Mouse (Mus musculus) hindbrain, embryonic 15.5 days (tissue): ENCODE measurements around the gene Kcnq2. TPM values are rescaled to one million over a fixed set of nuclear protein-coding genes. Genes with fewer than 3 reads are reported as not detected.

Experiments
- ATAC-seq: fragments of 200-750 bp; cut with Nextera tagmentation; 2 replicates; pipeline ENCODE4 v1.8.0; 2017; ENCODE audit warnings: low read depth, moderate number of reproducible peaks, moderate TSS enrichment; ENCODE audit not compliant: low FRiP score
- H3K27ac ChIP-seq: fragments of 300-500 bp; sonication (generic); replicated peaks from 2 replicates; pipeline ENCODE4 v1.5.1; 2015; ENCODE audit warnings: mild to moderate bottlenecking, inconsistent platforms
- H3K27me3 ChIP-seq: fragments of 300-500 bp; sonication (generic); 2 replicates; pipeline ENCODE4 v1.6.1; 2015; ENCODE audit warnings: control low read depth, inconsistent platforms
- H3K36me3 ChIP-seq: fragments of 300-500 bp; sonication (generic); 2 replicates; pipeline ENCODE4 v1.6.1; 2015; ENCODE audit warnings: control low read depth, inconsistent platforms
- H3K4me1 ChIP-seq: fragments of 300-500 bp; sonication (generic); replicated peaks from 2 replicates; pipeline ENCODE4 v1.6.1; 2015; ENCODE audit warnings: control low read depth, inconsistent platforms
- H3K4me2 ChIP-seq: fragments of 300-500 bp; sonication (generic); 2 replicates; pipeline ENCODE4 v1.6.1; 2015; ENCODE audit warnings: moderate library complexity, mild to moderate bottlenecking, inconsistent platforms
- H3K4me3 ChIP-seq: fragments of 300-500 bp; sonication (generic); 2 replicates; pipeline ENCODE4 v1.5.1; 2015; ENCODE audit warnings: mild to moderate bottlenecking, inconsistent platforms
- H3K9ac ChIP-seq: fragments of 300-500 bp; sonication (generic); 2 replicates; pipeline ENCODE4 v1.6.1; 2015; ENCODE audit warnings: inconsistent platforms
- H3K9me3 ChIP-seq: fragments of 300-500 bp; sonication (generic); 2 replicates; pipeline ENCODE4 v1.6.1; 2016; ENCODE audit warnings: control low read depth, inconsistent platforms
- WGBS: fragments of 180-500 bp; shearing (Covaris S2); methylation state at CpG from one replicate; pipeline ENCODE4 v1.1.7; 2015; 5-methylcytosine and 5-hydroxymethylcytosine counted together
- polyA plus RNA-seq: library from polyadenylated mRNA; unstranded; fragments of >200 nt; fragmentation: Nextera tagmentation; extraction: Ambion mirVana; gene quantifications from 2 replicates; pipeline ENCODE4 v1.2.1, GENCODE M21; 2015

Kcnq2 gene
- polyA plus RNA-seq, 1 experiment from 2014 or later = 50.4 TPM

- no peaks in the 10 kb centered on the region; the same call in 1 of the 2 replicates for H3K27me3 ChIP-seq
- H3K36me3 ChIP-seq = peaks cover 27% of the 10 kb centered on the region
- H3K4me3 ChIP-seq = peak overlapping the region; percentile 31; the same call in 1 of the 2 replicates
- no peak for ATAC-seq
- peak overlapping the region; percentile 52 for H3K4me2 ChIP-seq
- no peaks in the 10 kb centered on the region for H3K9me3 ChIP-seq
- WGBS = 59% methylated on average over 4 of the region's 4 CpGs
- H3K9ac ChIP-seq = no peak overlapping the region
- H3K4me1 ChIP-seq = peaks cover 12% of the 10 kb centered on the region; the same call in 1 of the 2 replicates
- H3K27ac ChIP-seq = no peak overlapping the region
Measured at GRCm38 (mm10) chr2:181146976-181147545, 12.0 kb upstream of the Kcnq2 start.

GRCm38 (mm10) chr2:181144675-181145074 lies 9.6 kb upstream of the Kcnq2 start:
- Histone ChIP-seq H3K4me3 (no peak overlapping the region), H3K4me2 (no peak overlapping the region), H3K9ac (no peak overlapping the region), H3K9me3 (no peaks in the 10 kb centered on the region), H3K36me3 (peaks cover 16% of the 10 kb centered on the region), H3K27ac (no peak overlapping the region), H3K4me1 (peaks cover 12% of the 10 kb centered on the region; the same call in 1 of the 2 replicates), H3K27me3 (no peaks in the 10 kb centered on the region)
- ATAC-seq = no peak
- 93% methylated on average over 2 of the region's 2 CpGs for WGBS

- Histone ChIP-seq H3K27me3 (no peaks in the 10 kb centered on the region), H3K36me3 (peaks cover 6% of the 10 kb centered on the region; the same call in 1 of the 2 replicates), H3K9ac (no peak overlapping the region), H3K4me2 (no peak overlapping the region), H3K4me1 (peaks cover 11% of the 10 kb centered on the region; the same call in 1 of the 2 replicates), H3K27ac (no peak overlapping the region), H3K9me3 (no peaks in the 10 kb centered on the region), H3K4me3 (no peak overlapping the region)
- WGBS = 69% methylated on average over 2 of the region's 2 CpGs
- ATAC-seq = no peak
Measured at GRCm38 (mm10) chr2:181143509-181144276, 8.6 kb upstream of the Kcnq2 start.

DNA sequence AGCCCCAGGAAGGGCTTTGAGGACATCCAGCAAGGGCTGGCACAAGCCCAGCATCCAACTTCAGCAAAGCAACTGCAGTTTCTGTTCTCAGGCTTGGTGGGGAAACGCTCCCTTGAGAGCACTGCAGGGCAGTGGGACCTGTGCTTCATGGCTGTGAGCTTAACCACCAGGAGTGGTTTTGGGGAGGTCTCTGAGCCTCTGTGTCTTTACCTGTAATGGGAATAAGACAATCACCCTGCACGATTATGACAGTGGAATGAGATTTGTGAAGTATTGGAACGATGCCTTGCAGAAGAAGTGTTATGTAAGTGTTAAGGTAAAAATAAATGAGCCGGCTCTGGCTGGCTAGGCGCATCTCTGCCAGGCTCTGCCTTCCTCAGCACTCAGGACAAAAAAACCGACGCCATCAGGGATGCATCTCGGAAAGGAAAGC lies 7.6 kb upstream of the Kcnq2 start:
- Histone ChIP-seq H3K4me3 (no peak overlapping the region), H3K27me3 (0 out of 2 replicates have a peak, but pooled peaks cover 5% of the 10 kb centered on the region), H3K9me3 (no peaks in the 10 kb centered on the region), H3K27ac (no peak overlapping the region), H3K4me1 (peaks cover 1% of the 10 kb centered on the region; the same call in 1 of the 2 replicates), H3K36me3 (0 out of 2 replicates have a peak, but pooled peaks cover 3% of the 10 kb centered on the region), H3K4me2 (no peak overlapping the region), H3K9ac (no peak overlapping the region)
- ATAC-seq = no peak
- WGBS = 62% methylated on average over 8 of the region's 8 CpGs

DNA sequence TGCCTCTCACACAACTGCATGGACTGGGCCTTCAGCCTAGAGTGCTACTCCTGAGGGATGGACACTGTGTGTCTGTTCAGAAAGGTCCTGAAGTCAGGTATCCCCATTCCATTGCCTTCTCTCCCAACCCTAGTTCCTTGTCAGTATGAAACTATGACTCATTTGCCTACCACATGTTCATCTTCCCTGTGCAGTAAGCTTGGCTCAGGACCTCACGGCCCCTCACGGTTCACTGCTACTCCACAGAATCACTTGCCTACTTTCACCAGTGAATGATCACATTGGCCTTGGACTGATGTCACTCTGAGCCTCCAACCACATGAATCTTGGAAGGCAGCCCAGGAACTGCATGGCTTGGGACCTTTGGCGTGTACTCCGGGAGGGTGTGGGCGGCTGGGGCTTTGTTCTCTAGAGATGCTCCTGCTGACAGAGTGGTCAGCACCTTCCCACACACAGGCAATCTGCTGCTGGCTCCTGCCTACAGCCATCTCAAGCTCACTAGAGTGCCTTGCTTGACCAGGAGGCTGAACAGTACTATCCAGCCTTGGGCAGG lies 4.6 kb upstream of the Kcnq2 start:
- no peak overlapping the region for H3K4me2 ChIP-seq
- H3K4me3 ChIP-seq = no peak overlapping the region
- 76% methylated on average over 5 of the region's 5 CpGs for WGBS
- H3K9me3 ChIP-seq = no peaks in the 10 kb centered on the region
- peaks cover 6% of the 10 kb centered on the region for H3K4me1 ChIP-seq
- H3K27me3 ChIP-seq = 0 out of 2 replicates have a peak, but pooled peaks cover 9% of the 10 kb centered on the region
- no peak for ATAC-seq
- H3K36me3 ChIP-seq = no peaks in the 10 kb centered on the region
- H3K27ac ChIP-seq = no peak overlapping the region
- H3K9ac ChIP-seq = no peak overlapping the region

- Histone ChIP-seq H3K4me1 (peaks cover 23% of the 10 kb centered on the region), H3K4me2 (no peak overlapping the region)
- WGBS = 3% methylated on average over 6 of the region's 6 CpGs
Measured at GRCm38 (mm10) chr2:181136934-181137333, 1.8 kb upstream of the Kcnq2 start.

DNA sequence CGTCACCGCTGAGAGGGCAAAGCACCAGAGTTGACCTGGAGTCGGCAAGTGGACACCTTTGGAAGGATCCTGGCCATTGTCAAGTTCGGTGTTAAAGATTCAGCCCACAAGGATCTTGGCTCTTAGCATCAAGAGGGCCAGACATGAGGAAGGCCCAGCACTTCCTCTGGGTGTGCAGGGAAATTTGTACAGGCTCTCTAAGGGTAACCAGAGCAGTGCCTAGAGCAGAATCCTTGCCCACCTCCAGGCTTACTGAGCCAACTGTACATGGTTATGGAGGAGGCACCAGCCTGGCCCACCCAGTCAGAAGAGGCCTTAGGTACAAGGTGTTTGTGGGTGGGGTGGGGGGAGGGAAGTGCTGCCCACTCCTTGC lies 332 bp upstream of the Kcnq2 start:
- Histone ChIP-seq H3K4me2 (peak overlapping the region; percentile 60), H3K4me3 (peak overlapping the region; percentile 53), H3K4me1 (peaks cover 38% of the 10 kb centered on the region), H3K9me3 (no peaks in the 10 kb centered on the region), H3K27me3 (0 out of 2 replicates have a peak, but pooled peaks cover 9% of the 10 kb centered on the region), H3K27ac (peak overlapping the region; percentile 86), H3K9ac (peak overlapping the region; percentile 86), H3K36me3 (no peaks in the 10 kb centered on the region)
- WGBS = 8% methylated on average over 4 of the region's 4 CpGs
- ATAC-seq = peak; percentile 31; the same call in 1 of the 2 replicates

More at GRCm38 (mm10) chr2:181136934-181137333, 1.8 kb upstream of the Kcnq2 start:
- Histone ChIP-seq H3K36me3 (no peaks in the 10 kb centered on the region), H3K9ac (no peak overlapping the region), H3K27ac (no peak overlapping the region), H3K4me3 (no peak overlapping the region), H3K27me3 (0 out of 2 replicates have a peak, but pooled peaks cover 9% of the 10 kb centered on the region), H3K9me3 (no peaks in the 10 kb centered on the region)
- no peak for ATAC-seq

DNA sequence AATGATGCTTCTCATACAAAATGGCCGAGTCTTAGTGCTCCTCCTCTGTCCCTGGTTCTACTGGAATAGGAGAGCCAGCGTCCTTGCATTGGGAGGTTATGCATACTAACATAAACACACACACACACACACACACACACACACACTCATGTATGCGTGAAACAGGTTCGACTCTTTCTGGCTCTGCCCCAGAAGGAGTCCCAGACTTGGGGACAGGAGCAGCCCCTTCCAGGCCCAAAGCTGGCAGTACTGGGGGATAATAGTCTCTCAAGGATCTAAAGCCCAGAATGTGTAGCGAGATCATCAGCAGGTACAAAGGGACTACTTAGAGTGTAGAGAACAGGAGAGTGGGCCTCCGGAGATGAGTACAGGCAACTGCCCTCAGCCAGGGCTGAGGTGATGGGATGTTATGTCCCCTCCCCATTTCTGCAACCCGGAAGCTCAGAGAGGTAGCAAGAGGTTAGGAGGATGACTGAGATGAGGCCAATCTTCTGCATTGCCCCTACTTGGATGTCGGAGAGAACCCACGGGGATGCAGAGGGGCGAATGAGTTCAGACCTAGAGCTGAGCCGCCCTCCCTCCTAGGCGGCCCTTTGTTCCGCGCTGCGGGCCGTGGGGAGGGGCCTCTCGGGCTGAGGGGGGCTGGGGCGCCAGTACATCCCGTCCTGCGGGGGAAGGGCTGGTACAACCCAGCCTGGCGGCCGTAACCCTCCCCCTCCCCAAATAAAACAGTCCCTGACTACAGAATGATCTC lies 1.1 kb downstream of the Kcnq2 start:
- Histone ChIP-seq H3K4me1 (peaks cover 50% of the 10 kb centered on the region), H3K27me3 (0 out of 2 replicates have a peak, but pooled peaks cover 9% of the 10 kb centered on the region), H3K36me3 (no peaks in the 10 kb centered on the region), H3K4me2 (peak overlapping the region; percentile 60), H3K27ac (peak overlapping the region; percentile 86), H3K9ac (peak overlapping the region; percentile 86), H3K4me3 (peak overlapping the region; percentile 53), H3K9me3 (no peaks in the 10 kb centered on the region)
- peak; percentile 88 for ATAC-seq
- WGBS = 2% methylated on average over 22 of the region's 22 CpGs

GRCm38 (mm10) chr2:181130245-181130644 lies 4.9 kb downstream of the Kcnq2 start:
- H3K9ac ChIP-seq = no peak overlapping the region
- H3K9me3 ChIP-seq = no peaks in the 10 kb centered on the region
- H3K4me1 ChIP-seq = peaks cover 64% of the 10 kb centered on the region
- 58% methylated on average over 4 of the region's 4 CpGs for WGBS
- no peak overlapping the region for H3K27ac ChIP-seq
- no peaks in the 10 kb centered on the region for H3K36me3 ChIP-seq
- H3K4me2 ChIP-seq = no peak overlapping the region
- no peak for ATAC-seq
- H3K4me3 ChIP-seq = no peak overlapping the region
- no peaks in the 10 kb centered on the region for H3K27me3 ChIP-seq

DNA sequence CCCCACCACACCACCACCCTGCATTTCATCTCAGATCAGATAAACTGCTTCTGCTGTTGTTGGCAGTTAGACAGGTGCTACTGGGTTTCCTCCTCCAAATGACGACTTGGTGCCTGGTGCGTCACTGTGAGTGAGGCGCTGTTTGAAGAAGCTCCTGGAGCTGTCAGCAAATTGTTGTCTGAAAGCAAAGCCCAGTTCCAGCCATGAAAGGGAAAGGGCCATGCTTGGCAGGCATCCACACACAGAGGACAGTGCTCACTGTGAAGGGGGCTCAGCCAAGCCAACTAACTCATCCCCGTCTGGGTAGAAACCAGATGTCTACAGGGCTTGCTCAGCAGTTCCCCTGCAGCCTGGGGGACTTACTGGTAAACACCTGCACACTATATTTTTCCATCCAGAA lies 6.1 kb downstream of the Kcnq2 start:
- H3K4me1 ChIP-seq = peaks cover 72% of the 10 kb centered on the region
- H3K27me3 ChIP-seq = no peaks in the 10 kb centered on the region
- no peak overlapping the region for H3K27ac ChIP-seq
- H3K36me3 ChIP-seq = no peaks in the 10 kb centered on the region
- ATAC-seq = no peak
- no peaks in the 10 kb centered on the region for H3K9me3 ChIP-seq
- no peak overlapping the region for H3K4me3 ChIP-seq
- no peak overlapping the region for H3K4me2 ChIP-seq
- WGBS = 66% methylated on average over 4 of the region's 4 CpGs
- no peak overlapping the region for H3K9ac ChIP-seq

DNA sequence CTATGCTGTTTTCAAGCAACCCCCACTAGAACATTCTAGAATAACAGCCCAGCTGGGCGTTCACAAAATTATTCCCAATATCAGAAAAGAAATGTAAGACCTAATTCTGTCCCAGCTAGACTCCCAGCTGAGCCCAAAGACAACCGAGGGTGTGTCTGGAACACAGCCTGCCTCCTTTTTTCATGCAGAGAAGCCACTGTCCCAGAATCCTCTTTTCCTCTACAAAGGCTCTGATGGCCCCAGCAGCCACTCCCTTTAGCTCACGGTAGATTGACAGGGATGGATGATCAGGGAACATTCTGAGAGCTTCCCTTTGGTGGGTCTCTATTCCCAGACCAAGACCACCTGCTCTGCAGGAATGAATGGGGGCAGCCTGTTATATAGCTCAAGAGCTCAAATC lies 7.3 kb downstream of the Kcnq2 start:
- Histone ChIP-seq H3K27me3 (no peaks in the 10 kb centered on the region), H3K9ac (no peak overlapping the region), H3K4me3 (no peak overlapping the region), H3K36me3 (no peaks in the 10 kb centered on the region), H3K4me1 (peaks cover 76% of the 10 kb centered on the region), H3K27ac (no peak overlapping the region), H3K9me3 (no peaks in the 10 kb centered on the region), H3K4me2 (no peak overlapping the region)
- no peak for ATAC-seq
- WGBS = 37% methylated on average over 3 of the region's 3 CpGs
